Mouse (Mus musculus): ENCODE measurements around the gene Cacna2d3.

DNA sequence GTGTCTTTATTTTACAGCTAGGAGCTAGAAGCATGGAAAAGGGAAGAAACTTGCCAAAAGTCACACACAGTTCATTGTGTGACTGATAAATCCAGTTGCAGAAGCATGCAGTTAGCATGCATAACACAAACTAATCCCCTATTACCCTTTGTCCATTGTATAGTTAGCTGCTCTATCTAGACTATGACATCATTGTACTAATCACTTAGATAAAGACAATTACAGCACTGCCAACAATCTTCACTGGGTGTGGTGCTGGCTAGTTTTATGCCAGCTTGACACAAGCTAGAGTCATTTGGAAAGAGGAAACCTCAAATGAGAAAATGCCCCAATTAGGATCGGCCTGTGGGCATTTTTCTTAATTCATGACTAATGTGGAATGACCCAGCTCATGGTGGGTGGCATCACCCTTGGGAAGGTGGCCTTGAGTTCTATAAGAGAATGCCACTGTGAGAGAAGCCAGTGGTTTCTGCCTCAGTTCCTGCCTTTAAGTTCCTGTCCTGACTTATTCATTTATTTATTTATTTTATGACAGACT is 689.7 kb downstream of the Cacna2d3 start:
- TF ChIP-seq GATA1 (IDR thresholded peaks at IDR 0.05; ENCODE audit: borderline replicate concordance, low read length) (no peak), FLI1 (IDR thresholded peaks at IDR 0.05; ENCODE audit: low read length) (no peak)

Measured in megakaryocyte, embryonic 14.5 days (primary cell).